Comparison of ENCODE assay signal across 13 mouse cellular contexts in genomic region chr5:102550211-102550610, GRCm38 (mm10).
"Had no signal": no experiment of that assay in that cellular context is flagged by ENCODE, and none has a peak within 500 bp of the region (broad histone marks: within the 10 kb centered on the region; RNA-seq: fewer than 3 reads in every experiment).

No protein-coding gene starts in this region.

- H3K4me2 ChIP-seq: liver, embryonic 12.5 days; lung, embryonic 14.5 days; midbrain, embryonic 12.5 days; neural tube, embryonic 15.5 days; stomach, embryonic 15.5 days had no signal

- H3K9ac ChIP-seq: limb, embryonic 15.5 days; liver, embryonic 12.5 days; lung, embryonic 14.5 days; midbrain, embryonic 12.5 days; neural tube, embryonic 15.5 days; stomach, embryonic 15.5 days had no signal

- H3K27me3 ChIP-seq: limb, embryonic 15.5 days; liver, embryonic 12.5 days; megakaryocyte, embryonic 14.5 days; midbrain, embryonic 12.5 days; neural tube, embryonic 15.5 days; stomach, embryonic 15.5 days had no signal

- DNase-seq: kidney, adult 18-20 months; kidney, postnatal 10 days; kidney, postnatal 4 days; lung, postnatal 10 days had no signal

- H3K4me1 ChIP-seq: liver, embryonic 12.5 days; midbrain, embryonic 12.5 days; neural tube, embryonic 15.5 days; stomach, embryonic 15.5 days had no signal

- ATAC-seq: liver, embryonic 12.5 days had no signal

- H3K36me3 ChIP-seq: liver, embryonic 12.5 days; midbrain, embryonic 12.5 days; neural tube, embryonic 15.5 days; stomach, embryonic 15.5 days had no signal

- H3K4me3 ChIP-seq: layer of hippocampus, adult 2 months; limb, embryonic 15.5 days; liver, embryonic 12.5 days; midbrain, embryonic 12.5 days; neural tube, embryonic 15.5 days; stomach, embryonic 15.5 days had no signal

- H3K9me3 ChIP-seq: limb, embryonic 15.5 days; liver, embryonic 12.5 days; midbrain, embryonic 12.5 days; neural tube, embryonic 15.5 days; stomach, embryonic 15.5 days had no signal

- H3K27ac ChIP-seq: layer of hippocampus, adult 2 months; liver, embryonic 12.5 days; macrophage; midbrain, embryonic 12.5 days; neural tube, embryonic 15.5 days; stomach, embryonic 15.5 days had no signal
